Mouse (Mus musculus): ENCODE measurements around the gene Tbpl1.

DNA sequence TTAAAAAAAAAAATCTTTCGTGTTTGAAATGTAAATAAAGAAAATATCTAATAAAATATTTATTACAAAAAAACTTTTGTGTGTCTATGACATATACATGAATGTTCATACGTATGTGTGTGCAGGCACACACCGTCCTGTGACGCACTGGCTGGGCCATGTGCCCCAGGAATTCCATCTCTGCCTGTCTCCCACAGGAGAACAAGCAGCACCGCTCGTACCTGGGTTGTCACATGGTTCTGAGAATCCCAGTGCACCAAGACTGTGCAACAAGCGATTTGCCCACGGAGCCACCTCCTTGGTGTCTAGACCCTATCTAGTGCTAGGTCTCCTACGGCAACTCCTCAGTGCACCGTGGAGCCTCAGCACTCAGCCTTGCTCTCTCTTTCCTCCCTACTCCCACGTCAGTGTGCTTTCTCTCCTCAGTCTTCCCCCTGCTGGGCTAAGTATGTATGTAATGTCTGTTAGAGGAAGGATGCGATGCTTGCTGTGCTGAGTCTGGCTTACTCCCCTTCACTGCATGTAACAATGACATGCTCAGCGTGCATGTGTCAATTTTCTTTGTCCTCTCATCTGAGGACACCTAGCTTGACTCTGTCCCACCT is 21.5 kb downstream of the Tbpl1 start:
- TF ChIP-seq CTCF (IDR thresholded peaks at IDR 0.05 in 2 of 3, conservative IDR thresholded peaks at IDR 0.05 in 1 of 3; ENCODE audit: control insufficient read depth in 1 of 3, insufficient read depth in 1 of 3, low read depth in 2 of 3, low read length in 3 of 3, poor library complexity in 1 of 3, severe bottlenecking in 1 of 3) = no peak
- no peak for TF ChIP-seq EP300 (IDR thresholded peaks at IDR 0.05; ENCODE audit: low read depth in 1 of 2, low read length in 2 of 2)
- TF ChIP-seq HCFC1 (IDR thresholded peaks at IDR 0.05; ENCODE audit: low read depth, low read length) = no peak
- no peak for TF ChIP-seq KAT2A (conservative IDR thresholded peaks at IDR 0.05; ENCODE audit: low read depth, low read length)
- TF ChIP-seq POLR2A (IDR thresholded peaks at IDR 0.05; ENCODE audit: control insufficient read depth in 1 of 2, insufficient read depth in 1 of 2, low read depth in 1 of 2, low read length in 2 of 2, poor library complexity in 1 of 2) = no peak
- TF ChIP-seq MAFK (IDR thresholded peaks at IDR 0.05; ENCODE audit: borderline replicate concordance, low read depth, low read length) = no peak
- no peak for TF ChIP-seq ETS1 (IDR thresholded peaks at IDR 0.05; ENCODE audit: low read depth, low read length)
- TF ChIP-seq USF2 (IDR thresholded peaks at IDR 0.05; ENCODE audit: borderline replicate concordance in 1 of 2, insufficient read depth in 1 of 2, low read depth in 1 of 2, low read length in 2 of 2) = no peak
- TF ChIP-seq NRF1 (IDR thresholded peaks at IDR 0.05; ENCODE audit: insufficient read depth, low read depth, low read length, poor library complexity, severe bottlenecking) = no peak

Data from MEL (cell line).